Mouse (Mus musculus) myocyte (in vitro differentiated cells): ENCODE data around the gene Olfr424. TPM values are rescaled to one million over a fixed set of nuclear protein-coding genes. Genes with fewer than 3 reads are reported as not detected.

ENCODE experiments used
- H3K27me3 ChIP-seq: one replicate; pipeline ENCODE4 v1.6.1; 2011; ENCODE audit not compliant: control insufficient read depth, insufficient read depth, insufficient read length
- H3K36me3 ChIP-seq: one replicate; pipeline ENCODE4 v1.6.1; 2011; ENCODE audit not compliant: control insufficient read depth, insufficient read depth
- H3K4me2 ChIP-seq: one replicate; pipeline ENCODE4 v1.6.1; 2011; ENCODE audit warnings: low read depth, control low read depth
- H3K4me3 ChIP-seq: one replicate; pipeline ENCODE4 v1.5.1; 2011; ENCODE audit warnings: mild to moderate bottlenecking, control low read depth, moderate library complexity
- H3K79me2 ChIP-seq: one replicate; pipeline ENCODE4 v1.6.1; 2011; ENCODE audit not compliant: control insufficient read depth, insufficient read depth
- H3ac ChIP-seq: one replicate; pipeline ENCODE4 v1.6.1; 2011; ENCODE audit not compliant: control insufficient read depth, insufficient read length
- CEBPB ChIP-seq: IDR thresholded peaks from 2 replicates; pipeline ENCODE4 v1.6.1; 2011; ENCODE audit warnings: mild to moderate bottlenecking, moderate library complexity; ENCODE audit not compliant: poor library complexity, insufficient read depth, severe bottlenecking
- E2F4 ChIP-seq: IDR thresholded peaks from one replicate; pipeline ENCODE4 v1.6.1; 2011; ENCODE audit warnings: mild to moderate bottlenecking, control low read depth, moderate library complexity; ENCODE audit not compliant: insufficient read depth
- MAX ChIP-seq: IDR thresholded peaks from one replicate; pipeline ENCODE4 v1.6.1; 2011; ENCODE audit warnings: low read depth, mild to moderate bottlenecking, control low read depth
- MYOD1 ChIP-seq, 3 experiments: IDR thresholded peaks; one replicate each; pipeline ENCODE4 v1.6.1; 2011; ENCODE audit warnings: control low read depth in 2 of 3, low read depth in 2 of 3, mild to moderate bottlenecking in 2 of 3, moderate library complexity in 1 of 3; ENCODE audit not compliant: insufficient read length in 2 of 3, control insufficient read depth in 1 of 3
- MYOG ChIP-seq, 3 experiments: IDR thresholded peaks; one replicate each; pipeline ENCODE4 v1.6.1; 2011; ENCODE audit warnings: control low read depth in 2 of 3, low read depth in 2 of 3, mild to moderate bottlenecking in 2 of 3; ENCODE audit not compliant: insufficient read length in 2 of 3, control insufficient read depth in 1 of 3, insufficient read depth in 1 of 3
- POLR2A ChIP-seq: IDR thresholded peaks from one replicate; pipeline ENCODE4 v1.6.1; 2011; ENCODE audit warnings: low read depth, mild to moderate bottlenecking, control low read depth, moderate library complexity; ENCODE audit not compliant: insufficient read length
- POLR2AphosphoS2 ChIP-seq: IDR thresholded peaks from one replicate; pipeline ENCODE4 v1.6.1; 2011; ENCODE audit warnings: low read depth, control low read depth; ENCODE audit not compliant: insufficient read length
- REST ChIP-seq: IDR thresholded peaks from one replicate; pipeline ENCODE4 v1.6.1; 2011; ENCODE audit warnings: mild to moderate bottlenecking, control low read depth, moderate library complexity; ENCODE audit not compliant: insufficient read depth, insufficient read length
- SRF ChIP-seq: IDR thresholded peaks from one replicate; pipeline ENCODE4 v1.6.1; 2011; ENCODE audit warnings: low read depth; ENCODE audit not compliant: control insufficient read depth, insufficient read length
- TCF12 ChIP-seq: IDR thresholded peaks from one replicate; pipeline ENCODE4 v1.6.1; 2011; ENCODE audit warnings: mild to moderate bottlenecking, control low read depth; ENCODE audit not compliant: poor library complexity, insufficient read depth, severe bottlenecking
- TCF3 ChIP-seq: IDR thresholded peaks from one replicate; pipeline ENCODE4 v1.6.1; 2011; ENCODE audit warnings: low read depth, control low read depth; ENCODE audit not compliant: insufficient read length
- USF1 ChIP-seq: IDR thresholded peaks from one replicate; pipeline ENCODE4 v1.6.1; 2011; ENCODE audit warnings: low read depth, mild to moderate bottlenecking, control low read depth, moderate library complexity
- polyA plus RNA-seq: library from polyadenylated mRNA; unstranded; fragments of >200 nt; fragmentation: generic; extraction: Trizol; gene quantifications from one replicate; pipeline ENCODE4 v1.2.1, GENCODE M21; 2012; ENCODE audit warnings: missing spikeins

The Olfr424 gene
- polyA plus RNA-seq = not detected

DNA sequence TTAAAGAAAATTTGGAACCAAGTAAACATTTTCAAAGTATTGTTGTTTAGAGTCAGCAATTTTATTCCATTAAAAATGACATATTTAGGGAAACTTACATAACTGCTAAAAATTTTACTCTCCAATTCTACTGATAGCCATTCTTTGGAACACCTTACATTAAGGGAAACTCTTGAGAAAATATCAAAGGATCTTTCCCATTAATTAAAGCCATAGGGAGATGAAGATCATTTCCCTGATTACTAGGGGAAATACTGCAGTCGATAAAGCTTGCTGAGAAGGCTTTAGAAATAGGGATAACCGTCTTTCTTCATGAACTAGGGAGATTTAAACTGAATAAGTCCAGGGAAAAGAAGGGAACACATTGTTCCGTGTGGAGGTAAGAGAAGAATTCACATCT lies at the start of gene Olfr424:
Gene Olfr424 (plus strand): TSS at position 301 of the 400 bp plus-strand sequence.
- H3K36me3 ChIP-seq = no peaks in the 10 kb centered on the region
- TF ChIP-seq TCF3 (no peak), MYOD1 (IDR thresholded peaks at IDR 0.05; ENCODE audit: control insufficient read depth in 1 of 3, insufficient read length in 2 of 3, low read depth in 2 of 3) (no peak), TCF12 (no peak)
- H3ac ChIP-seq = no peak within 1 kb of the TSS
- H3K4me2 ChIP-seq = no peak within 1 kb of the TSS
- H3K79me2 ChIP-seq = no peaks in the 10 kb centered on the region
- H3K4me3 ChIP-seq = no peak within 1 kb of the TSS
- H3K27me3 ChIP-seq = no peaks in the 10 kb centered on the region

DNA sequence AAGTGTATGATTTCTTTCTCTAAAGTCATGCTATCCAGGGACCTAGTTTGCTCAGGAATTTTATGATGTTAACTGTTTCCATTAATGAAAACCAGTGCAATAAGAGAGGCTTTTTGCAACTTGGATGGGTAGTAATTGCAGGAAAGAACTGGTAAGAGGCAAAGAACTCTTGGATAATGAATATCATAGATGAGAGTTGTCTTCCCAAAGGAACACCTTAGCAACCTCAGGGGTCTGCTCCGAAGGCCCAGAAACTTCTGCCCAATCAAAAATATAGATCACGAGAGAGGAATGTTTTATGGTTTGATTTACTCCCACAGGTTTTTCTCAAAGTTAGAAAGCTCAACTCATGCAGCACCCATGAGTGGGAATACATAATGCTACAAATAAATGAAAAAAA lies 47.3 kb upstream of the Olfr424 start, which contains the start of gene Olfr429:
Gene Olfr429 (plus strand): TSS at position 301 of the 400 bp plus-strand sequence.
- Histone ChIP-seq H3K4me3 (no peak within 1 kb of the TSS), H3K36me3 (no peaks in the 10 kb centered on the region), H3ac (no peak within 1 kb of the TSS), H3K79me2 (no peaks in the 10 kb centered on the region), H3K27me3 (no peaks in the 10 kb centered on the region), H3K4me2 (no peak within 1 kb of the TSS)
- no peak for TF ChIP-seq TCF12
- no peak for TF ChIP-seq POLR2AphosphoS2
- no peak for TF ChIP-seq E2F4
- no peak for TF ChIP-seq TCF3
- TF ChIP-seq SRF = no peak
- TF ChIP-seq CEBPB = no peak
- TF ChIP-seq MAX = no peak
- no peak for TF ChIP-seq MYOD1 (IDR thresholded peaks at IDR 0.05; ENCODE audit: control insufficient read depth in 1 of 3, insufficient read length in 2 of 3, low read depth in 2 of 3)
- TF ChIP-seq MYOG (IDR thresholded peaks at IDR 0.05; ENCODE audit: control insufficient read depth in 1 of 3, insufficient read depth in 1 of 3, insufficient read length in 2 of 3, low read depth in 2 of 3) = no peak
- no peak for TF ChIP-seq POLR2A

DNA sequence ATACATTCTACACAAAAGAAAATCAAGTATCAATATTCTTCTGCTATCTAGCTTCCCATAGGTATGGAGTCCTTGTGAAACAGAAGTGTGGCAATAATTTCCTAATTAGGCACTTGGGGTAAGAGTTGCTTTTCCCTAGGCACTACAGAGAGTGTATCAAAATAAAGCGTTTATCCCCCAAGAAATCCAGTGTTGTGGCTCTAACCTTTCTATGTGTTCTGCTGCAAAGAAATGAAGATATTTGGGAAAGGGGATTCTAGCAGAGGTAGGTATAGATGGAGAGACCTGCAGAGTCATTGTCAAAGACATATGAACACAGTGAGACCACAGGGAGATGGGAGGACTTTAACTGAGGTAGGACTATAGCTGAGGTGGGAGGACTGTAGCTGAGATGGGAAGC lies 34.7 kb upstream of the Olfr424 start, which contains the start of gene Olfr427:
Gene Olfr427 (plus strand): TSS at position 301 of the 400 bp plus-strand sequence.
- no peaks in the 10 kb centered on the region for H3K79me2 ChIP-seq
- no peaks in the 10 kb centered on the region for H3K27me3 ChIP-seq
- H3K36me3 ChIP-seq = no peaks in the 10 kb centered on the region
- H3ac ChIP-seq = no peak within 1 kb of the TSS
- no peak for TF ChIP-seq MYOG (IDR thresholded peaks at IDR 0.05; ENCODE audit: control insufficient read depth in 1 of 3, insufficient read depth in 1 of 3, insufficient read length in 2 of 3, low read depth in 2 of 3)
- TF ChIP-seq POLR2AphosphoS2 = no peak
- TF ChIP-seq USF1 = no peak
- TF ChIP-seq SRF = no peak
- TF ChIP-seq TCF12 = no peak
- TF ChIP-seq MYOD1 (IDR thresholded peaks at IDR 0.05; ENCODE audit: control insufficient read depth in 1 of 3, insufficient read length in 2 of 3, low read depth in 2 of 3) = no peak
- no peak for TF ChIP-seq MAX
- no peak for TF ChIP-seq CEBPB
- no peak for TF ChIP-seq TCF3
- no peak for TF ChIP-seq POLR2A
- no peak for TF ChIP-seq E2F4
- no peak for TF ChIP-seq REST
- H3K4me2 ChIP-seq = no peak within 1 kb of the TSS
- no peak within 1 kb of the TSS for H3K4me3 ChIP-seq

DNA sequence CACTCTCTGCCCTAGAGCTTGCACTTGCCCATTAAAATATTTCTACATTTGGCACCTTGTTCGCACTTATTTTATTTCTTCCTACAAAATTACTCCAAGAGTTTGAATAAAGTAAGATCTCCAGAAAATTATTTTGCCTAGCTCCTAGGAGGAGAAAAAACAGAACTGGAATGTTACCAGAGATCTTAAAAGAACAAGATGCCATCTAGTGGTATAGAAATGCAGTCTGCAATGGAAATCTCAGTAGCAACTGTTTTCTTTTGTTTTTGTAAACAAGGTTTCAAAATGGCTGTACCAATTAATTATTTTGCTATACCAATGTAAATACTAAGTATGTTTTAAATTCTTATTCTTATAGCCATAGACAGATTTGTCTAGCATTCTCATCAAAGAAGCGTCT lies 27.6 kb upstream of the Olfr424 start:
- no peak overlapping the region for H3K4me2 ChIP-seq
- TF ChIP-seq TCF3 = no peak
- TF ChIP-seq E2F4 = no peak
- TF ChIP-seq MAX = no peak
- no peak for TF ChIP-seq CEBPB
- no peak for TF ChIP-seq USF1
- TF ChIP-seq POLR2A = no peak
- no peak for TF ChIP-seq MYOD1 (IDR thresholded peaks at IDR 0.05; ENCODE audit: control insufficient read depth in 1 of 3, insufficient read length in 2 of 3, low read depth in 2 of 3)
- no peak for TF ChIP-seq SRF
- TF ChIP-seq MYOG (IDR thresholded peaks at IDR 0.05; ENCODE audit: control insufficient read depth in 1 of 3, insufficient read depth in 1 of 3, insufficient read length in 2 of 3, low read depth in 2 of 3) = no peak
- no peak for TF ChIP-seq POLR2AphosphoS2
- no peak for TF ChIP-seq TCF12
- no peak for TF ChIP-seq REST
- H3ac ChIP-seq = no peak overlapping the region
- H3K79me2 ChIP-seq = no peaks in the 10 kb centered on the region
- no peaks in the 10 kb centered on the region for H3K36me3 ChIP-seq
- H3K4me3 ChIP-seq = no peak overlapping the region
- no peaks in the 10 kb centered on the region for H3K27me3 ChIP-seq

DNA sequence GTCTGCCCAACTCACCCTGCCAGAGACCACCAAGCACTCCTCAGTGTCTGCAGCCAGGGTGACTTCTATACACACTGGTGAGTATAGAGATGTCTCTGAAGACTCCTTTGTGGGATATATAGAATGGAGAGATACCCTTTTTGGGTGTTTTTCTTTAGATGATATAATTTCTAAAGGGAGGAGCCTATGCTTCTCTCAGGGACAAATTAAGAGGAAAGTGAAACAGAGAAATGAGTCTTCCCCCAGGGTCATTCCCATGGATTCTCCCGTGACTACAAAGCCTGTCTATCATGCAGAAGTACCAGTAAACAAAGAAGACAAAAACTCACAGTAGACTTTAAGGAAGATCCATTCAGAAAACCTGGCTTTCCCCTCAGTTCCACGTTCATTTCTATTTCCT lies 10.3 kb upstream of the Olfr424 start, which contains the start of gene Olfr231:
Gene Olfr231 (minus strand): TSS at position 101 of the 400 bp plus-strand sequence.
- no peak within 1 kb of the TSS for H3K4me3 ChIP-seq
- no peak within 1 kb of the TSS for H3K4me2 ChIP-seq
- H3K27me3 ChIP-seq = no peaks in the 10 kb centered on the region
- H3K79me2 ChIP-seq = no peaks in the 10 kb centered on the region
- no peak for TF ChIP-seq MYOD1 (IDR thresholded peaks at IDR 0.05; ENCODE audit: control insufficient read depth in 1 of 3, insufficient read length in 2 of 3, low read depth in 2 of 3)
- H3K36me3 ChIP-seq = no peaks in the 10 kb centered on the region
- no peak within 1 kb of the TSS for H3ac ChIP-seq
